Mouse (Mus musculus): ENCODE data around the gene Fbxo2. TPM values are rescaled to one million over a fixed set of nuclear protein-coding genes. Genes with fewer than 3 reads are reported as not detected.

Fbxo2 gene
- total and polyA plus RNA-seq, 2 experiments: 0.18 to 0.23 TPM

- H3K4me3 ChIP-seq (ENCODE audit: insufficient read depth, low read depth, low read length): no peak overlapping the region
- 63% methylated on average over 8 of the region's 8 CpGs for WGBS
- peaks cover 4% of the 10 kb centered on the region; the same call in 1 of the 2 replicates for H3K79me2 ChIP-seq (ENCODE audit: control insufficient read depth, insufficient read depth, low read length)
- no peak overlapping the region for H3K9ac ChIP-seq (ENCODE audit: low read depth, low read length)
- no peak overlapping the region for H3K27ac ChIP-seq (replicated peaks; ENCODE audit: insufficient read depth, low read depth, low read length)
- no peak for DNase-seq (ENCODE audit: extremely low read depth, low read depth, low spot score)
- no peaks in the 10 kb centered on the region for H3K27me3 ChIP-seq (ENCODE audit: control insufficient read depth, insufficient read depth, low read length)
- no peaks in the 10 kb centered on the region for H3K4me1 ChIP-seq (ENCODE audit: control insufficient read depth, insufficient read depth, low read length)
- no peaks in the 10 kb centered on the region for H3K36me3 ChIP-seq (ENCODE audit: control insufficient read depth, insufficient read depth, low read length)
- TF ChIP-seq CTCF (IDR thresholded peaks at IDR 0.05; ENCODE audit: low read depth, low read length) (no peak), POLR2A (IDR thresholded peaks at IDR 0.05; ENCODE audit: extremely low read depth, insufficient read depth, low read length) (no peak)
Observed at GRCm38 (mm10) chr4:148137503-148137902, 22.9 kb upstream of the Fbxo2 start.

- peak overlapping the region; percentile 87 for H3K4me3 ChIP-seq (ENCODE audit: insufficient read depth, low read depth, low read length)
- H3K27me3 ChIP-seq (ENCODE audit: control insufficient read depth, insufficient read depth, low read length): no peaks in the 10 kb centered on the region
- TF ChIP-seq CTCF (IDR thresholded peaks at IDR 0.05; ENCODE audit: low read depth, low read length) (no peak), POLR2A (IDR thresholded peaks at IDR 0.05; ENCODE audit: extremely low read depth, insufficient read depth, low read length) (no peak)
- H3K36me3 ChIP-seq (ENCODE audit: control insufficient read depth, insufficient read depth, low read length): no peaks in the 10 kb centered on the region
- peak overlapping the region; percentile 54 for H3K9ac ChIP-seq (ENCODE audit: low read depth, low read length)
- WGBS: 2% methylated on average over 12 of the region's 12 CpGs
- no peak for DNase-seq (ENCODE audit: extremely low read depth, low read depth, low spot score)
- peaks cover 9% of the 10 kb centered on the region for H3K4me1 ChIP-seq (ENCODE audit: control insufficient read depth, insufficient read depth, low read length)
- H3K79me2 ChIP-seq (ENCODE audit: control insufficient read depth, insufficient read depth, low read length): peaks cover 4% of the 10 kb centered on the region; the same call in 1 of the 2 replicates
- peak overlapping the region; percentile 39 for H3K27ac ChIP-seq (replicated peaks; ENCODE audit: insufficient read depth, low read depth, low read length)
Observed at GRCm38 (mm10) chr4:148139767-148140097, 20.7 kb upstream of the Fbxo2 start.

- Histone ChIP-seq H3K4me1 (ENCODE audit: control insufficient read depth, insufficient read depth, low read length) (peaks cover 9% of the 10 kb centered on the region), H3K4me3 (ENCODE audit: insufficient read depth, low read depth, low read length) (peak overlapping the region; percentile 87), H3K36me3 (ENCODE audit: control insufficient read depth, insufficient read depth, low read length) (no peaks in the 10 kb centered on the region), H3K27ac (replicated peaks; ENCODE audit: insufficient read depth, low read depth, low read length) (peak overlapping the region; percentile 95), H3K79me2 (ENCODE audit: control insufficient read depth, insufficient read depth, low read length) (peaks cover 4% of the 10 kb centered on the region; the same call in 1 of the 2 replicates), H3K9ac (ENCODE audit: low read depth, low read length) (peak overlapping the region; percentile 92), H3K27me3 (ENCODE audit: control insufficient read depth, insufficient read depth, low read length) (no peaks in the 10 kb centered on the region)
- under 1% methylated on average over 65 of the region's 65 CpGs for WGBS
- DNase-seq (ENCODE audit: extremely low read depth, low read depth, low spot score): peak; percentile 84
- peak; percentile 93 for TF ChIP-seq CTCF (IDR thresholded peaks at IDR 0.05; ENCODE audit: low read depth, low read length)
- TF ChIP-seq POLR2A (IDR thresholded peaks at IDR 0.05; ENCODE audit: extremely low read depth, insufficient read depth, low read length): 0 out of 2 replicates have a peak, but pooled peaks have one; percentile 46
Observed at GRCm38 (mm10) chr4:148140098-148141011, 20.1 kb upstream of the Fbxo2 start.

DNA sequence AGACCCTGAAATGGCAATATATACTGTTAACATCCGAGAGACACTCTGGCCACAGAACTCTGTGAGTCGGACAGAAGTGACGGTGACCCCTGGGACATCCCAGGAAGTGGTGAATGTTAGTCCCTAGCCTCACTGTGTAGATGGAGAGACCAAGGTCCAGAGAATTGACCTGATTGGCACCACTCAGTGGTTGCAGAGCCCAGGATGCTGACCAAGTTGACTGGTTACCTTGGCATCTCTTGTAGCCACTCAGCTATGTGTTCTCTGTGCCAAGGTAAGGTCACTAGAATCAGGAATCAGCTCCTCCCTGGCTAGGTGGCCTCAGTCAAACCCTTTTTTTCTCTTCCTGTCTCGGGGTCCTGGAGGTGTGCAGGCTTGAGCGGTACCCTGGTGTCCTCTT lies 16.7 kb upstream of the Fbxo2 start:
- no peak for TF ChIP-seq CTCF (IDR thresholded peaks at IDR 0.05; ENCODE audit: low read depth, low read length)
- TF ChIP-seq POLR2A (IDR thresholded peaks at IDR 0.05; ENCODE audit: extremely low read depth, insufficient read depth, low read length): no peak
- Histone ChIP-seq H3K79me2 (ENCODE audit: control insufficient read depth, insufficient read depth, low read length) (peaks cover 4% of the 10 kb centered on the region; the same call in 1 of the 2 replicates), H3K27ac (replicated peaks; ENCODE audit: insufficient read depth, low read depth, low read length) (peak overlapping the region; percentile 24; the same call in 1 of the 2 replicates), H3K9ac (ENCODE audit: low read depth, low read length) (no peak overlapping the region), H3K4me3 (ENCODE audit: insufficient read depth, low read depth, low read length) (no peak overlapping the region), H3K36me3 (ENCODE audit: control insufficient read depth, insufficient read depth, low read length) (peaks cover 6% of the 10 kb centered on the region; the same call in 1 of the 2 replicates), H3K27me3 (ENCODE audit: control insufficient read depth, insufficient read depth, low read length) (no peaks in the 10 kb centered on the region), H3K4me1 (ENCODE audit: control insufficient read depth, insufficient read depth, low read length) (peaks cover 21% of the 10 kb centered on the region)
- WGBS: 22% methylated on average over 5 of the region's 5 CpGs
- DNase-seq (ENCODE audit: extremely low read depth, low read depth, low spot score): peak; percentile 97

DNA sequence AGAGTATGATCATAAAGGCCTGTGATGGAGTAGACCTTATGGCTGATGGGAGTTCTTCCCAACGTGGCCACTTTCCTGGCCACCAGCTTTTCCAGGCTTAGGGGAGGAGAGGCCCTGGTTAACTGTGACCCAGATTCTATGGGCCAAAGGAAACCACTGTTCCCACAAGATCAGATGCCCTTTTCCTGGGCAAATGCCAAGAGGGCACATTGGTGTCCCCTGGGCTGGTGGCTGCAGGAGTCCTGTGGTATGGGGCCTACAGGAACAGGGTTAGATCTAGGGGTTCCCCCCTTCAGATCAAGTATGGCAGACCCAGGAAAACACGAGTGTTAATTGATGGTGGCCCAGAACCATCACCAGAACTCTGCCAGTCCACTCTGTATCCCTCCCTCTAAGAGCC lies 12.7 kb upstream of the Fbxo2 start:
- peaks cover 27% of the 10 kb centered on the region for H3K4me1 ChIP-seq (ENCODE audit: control insufficient read depth, insufficient read depth, low read length)
- DNase-seq (ENCODE audit: extremely low read depth, low read depth, low spot score): peak; percentile 82

More for the DNA sequence above, 12.7 kb upstream of the Fbxo2 start:
- no peak overlapping the region for H3K9ac ChIP-seq (ENCODE audit: low read depth, low read length)
- no peak overlapping the region for H3K4me3 ChIP-seq (ENCODE audit: insufficient read depth, low read depth, low read length)
- no peaks in the 10 kb centered on the region for H3K27me3 ChIP-seq (ENCODE audit: control insufficient read depth, insufficient read depth, low read length)
- H3K36me3 ChIP-seq (ENCODE audit: control insufficient read depth, insufficient read depth, low read length): peaks cover 6% of the 10 kb centered on the region; the same call in 1 of the 2 replicates
- 53% methylated on average over 2 of the region's 2 CpGs for WGBS
- TF ChIP-seq POLR2A (IDR thresholded peaks at IDR 0.05; ENCODE audit: extremely low read depth, insufficient read depth, low read length) (no peak), CTCF (IDR thresholded peaks at IDR 0.05; ENCODE audit: low read depth, low read length) (no peak)
- H3K79me2 ChIP-seq (ENCODE audit: control insufficient read depth, insufficient read depth, low read length): no peaks in the 10 kb centered on the region
- H3K27ac ChIP-seq (replicated peaks; ENCODE audit: insufficient read depth, low read depth, low read length): peak overlapping the region; percentile 24
